Mouse (Mus musculus): ENCODE results near the gene Creb5. TPM values are rescaled to one million over a fixed set of nuclear protein-coding genes. Genes with fewer than 3 reads are reported as not detected.
"Not testable (repeated sequence)": the region's sequence is repeated elsewhere in the genome, so short reads cannot be mapped to it uniquely, and the experiment has no call there.

Gene Creb5
- total RNA-seq, 2 experiments from 2014 or later: 12.5 to 15.7 TPM

- DNase-seq; intact Hi-C loops (cut with DNase I): not testable (repeated sequence)
These were observed 115.5 kb downstream of the Creb5 start for GRCm38 (mm10) chr6:53402551-53402950.

- no peak for DNase-seq
- intact Hi-C loops (cut with DNase I): no loop called here
These were observed 122.1 kb downstream of the Creb5 start for GRCm38 (mm10) chr6:53409183-53409582.

- DNase-seq: no peak
- intact Hi-C loops (cut with DNase I): no loop called here
These were observed 134.3 kb downstream of the Creb5 start for GRCm38 (mm10) chr6:53421345-53421744.

GRCm38 (mm10) chr6:53429368-53429767 is 142.3 kb downstream of the Creb5 start:
- no peak for DNase-seq
- intact Hi-C loops (cut with DNase I): no loop called here

- intact Hi-C loops (cut with DNase I): no loop called here
- DNase-seq: no peak
These were observed 142.8 kb downstream of the Creb5 start for GRCm38 (mm10) chr6:53429891-53430290.

GRCm38 (mm10) chr6:53445862-53446460 is 158.9 kb downstream of the Creb5 start:
- intact Hi-C loops (cut with DNase I): no loop called here
- DNase-seq: no peak

- DNase-seq: no peak
- intact Hi-C loops (cut with DNase I): no loop called here
These were observed 160.4 kb downstream of the Creb5 start for GRCm38 (mm10) chr6:53447479-53447878.

GRCm38 (mm10) chr6:53448317-53448870 is 161.3 kb downstream of the Creb5 start:
- DNase-seq: no peak
- intact Hi-C loops (cut with DNase I): no loop called here

- intact Hi-C loops (cut with DNase I): no loop called here
- no peak for DNase-seq
These were observed 162.5 kb downstream of the Creb5 start for GRCm38 (mm10) chr6:53449437-53450173.

- no peak for DNase-seq
- intact Hi-C loops (cut with DNase I): no loop called here
These were observed 163.4 kb downstream of the Creb5 start for GRCm38 (mm10) chr6:53450494-53450893.

- no peak for DNase-seq
- intact Hi-C loops (cut with DNase I): no loop called here
These were observed 165.2 kb downstream of the Creb5 start for GRCm38 (mm10) chr6:53452240-53452639.

GRCm38 (mm10) chr6:53455442-53455841 is 168.4 kb downstream of the Creb5 start:
- intact Hi-C loops (cut with DNase I): no loop called here
- DNase-seq: no peak

GRCm38 (mm10) chr6:53456111-53456510 is 169.0 kb downstream of the Creb5 start:
- intact Hi-C loops (cut with DNase I): no loop called here
- no peak for DNase-seq

GRCm38 (mm10) chr6:53459995-53460747 is 173.1 kb downstream of the Creb5 start:
- no peak for DNase-seq
- intact Hi-C loops (cut with DNase I): no loop called here

- intact Hi-C loops (cut with DNase I): no loop called here
- DNase-seq: no peak
These were observed 174.0 kb downstream of the Creb5 start for GRCm38 (mm10) chr6:53461056-53461455.

- DNase-seq: peak; percentile 43 to 44
- intact Hi-C loops (cut with DNase I): no loop called here
These were observed 175.0 kb downstream of the Creb5 start for GRCm38 (mm10) chr6:53461775-53462770.

- no peak for DNase-seq
- intact Hi-C loops (cut with DNase I): no loop called here
These were observed 175.7 kb downstream of the Creb5 start for GRCm38 (mm10) chr6:53462802-53463201.

GRCm38 (mm10) chr6:53463261-53463813 is 176.3 kb downstream of the Creb5 start:
- no peak for DNase-seq
- intact Hi-C loops (cut with DNase I): no loop called here

GRCm38 (mm10) chr6:53469204-53469603 is 182.1 kb downstream of the Creb5 start:
- intact Hi-C loops (cut with DNase I): no loop called here
- DNase-seq: no peak

- intact Hi-C loops (cut with DNase I): no loop called here
- DNase-seq: no peak
These were observed 182.6 kb downstream of the Creb5 start for GRCm38 (mm10) chr6:53469703-53470102.

All from heart, postnatal 14 days (tissue).